Mouse (Mus musculus): ENCODE data around the gene F12.
"Not testable (repeated sequence)": the region's sequence is repeated elsewhere in the genome, so short reads cannot be mapped to it uniquely, and the experiment has no call there.

F12 gene

GRCm38 (mm10) chr13:55449679-55450441 is 23.3 kb upstream of the F12 start:
- DNase-seq: no peak

GRCm38 (mm10) chr13:55449205-55449604 is 22.6 kb upstream of the F12 start:
- no peak for DNase-seq

- DNase-seq: no peak
These were observed 21.5 kb upstream of the F12 start for GRCm38 (mm10) chr13:55448131-55448530.

- no peak for DNase-seq
These were observed 20.9 kb upstream of the F12 start for GRCm38 (mm10) chr13:55447543-55447943.

- DNase-seq: no peak
These were observed 20.0 kb upstream of the F12 start for GRCm38 (mm10) chr13:55446483-55447105.

- DNase-seq: peak; percentile 38
These were observed 18.9 kb upstream of the F12 start for GRCm38 (mm10) chr13:55445361-55446091.

- DNase-seq: peak; percentile 100
These were observed 18.3 kb upstream of the F12 start, which contains the start of gene Grk6 for GRCm38 (mm10) chr13:55444937-55445315. Gene Grk6 (plus strand): TSS chr13:55445072.

- DNase-seq: no peak
These were observed 17.8 kb upstream of the F12 start for GRCm38 (mm10) chr13:55444286-55444936.

GRCm38 (mm10) chr13:55443799-55444285 is 17.2 kb upstream of the F12 start:
- DNase-seq: no peak

- DNase-seq: not testable (repeated sequence)
These were observed 10.6 kb upstream of the F12 start for GRCm38 (mm10) chr13:55437111-55437629.

GRCm38 (mm10) chr13:55431889-55432685 is 5.5 kb upstream of the F12 start:
- DNase-seq: no peak

- DNase-seq: no peak
These were observed 4.0 kb upstream of the F12 start for GRCm38 (mm10) chr13:55430566-55430965.

- DNase-seq: peak; percentile 78
These were observed 2.8 kb upstream of the F12 start for GRCm38 (mm10) chr13:55429226-55429888.

GRCm38 (mm10) chr13:55420933-55421800 is 5.4 kb downstream of the F12 start:
- peak; percentile 71 for DNase-seq

GRCm38 (mm10) chr13:55420018-55420932 is 6.3 kb downstream of the F12 start:
- DNase-seq: no peak

GRCm38 (mm10) chr13:55419142-55419541 is 7.5 kb downstream of the F12 start:
- DNase-seq: peak; percentile 33

- peak; percentile 89 for DNase-seq
These were observed 8.6 kb downstream of the F12 start for GRCm38 (mm10) chr13:55418004-55418403.

- peak; percentile 95 for DNase-seq
These were observed 11.7 kb downstream of the F12 start, which contains the start of gene Pfn3 for GRCm38 (mm10) chr13:55414743-55415380. Gene Pfn3 (minus strand): TSS chr13:55415232.

- DNase-seq: peak; percentile 42
These were observed 13.3 kb downstream of the F12 start for GRCm38 (mm10) chr13:55413333-55413732.

All from kidney, adult 9 months (tissue).